Mouse (Mus musculus) skeletal muscle tissue, adult 2 months (tissue): ENCODE measurements around the gene Cacna1e.
A peak's percentile ranks its signal among the peaks of the same experiment; 100 is the strongest.

Source experiments
- DNase-seq: peaks from one replicate; pipeline ENCODE4 v3.0.0-alpha.2; 2012; ENCODE audit warnings: low read depth, low spot score

The Cacna1e gene

DNA sequence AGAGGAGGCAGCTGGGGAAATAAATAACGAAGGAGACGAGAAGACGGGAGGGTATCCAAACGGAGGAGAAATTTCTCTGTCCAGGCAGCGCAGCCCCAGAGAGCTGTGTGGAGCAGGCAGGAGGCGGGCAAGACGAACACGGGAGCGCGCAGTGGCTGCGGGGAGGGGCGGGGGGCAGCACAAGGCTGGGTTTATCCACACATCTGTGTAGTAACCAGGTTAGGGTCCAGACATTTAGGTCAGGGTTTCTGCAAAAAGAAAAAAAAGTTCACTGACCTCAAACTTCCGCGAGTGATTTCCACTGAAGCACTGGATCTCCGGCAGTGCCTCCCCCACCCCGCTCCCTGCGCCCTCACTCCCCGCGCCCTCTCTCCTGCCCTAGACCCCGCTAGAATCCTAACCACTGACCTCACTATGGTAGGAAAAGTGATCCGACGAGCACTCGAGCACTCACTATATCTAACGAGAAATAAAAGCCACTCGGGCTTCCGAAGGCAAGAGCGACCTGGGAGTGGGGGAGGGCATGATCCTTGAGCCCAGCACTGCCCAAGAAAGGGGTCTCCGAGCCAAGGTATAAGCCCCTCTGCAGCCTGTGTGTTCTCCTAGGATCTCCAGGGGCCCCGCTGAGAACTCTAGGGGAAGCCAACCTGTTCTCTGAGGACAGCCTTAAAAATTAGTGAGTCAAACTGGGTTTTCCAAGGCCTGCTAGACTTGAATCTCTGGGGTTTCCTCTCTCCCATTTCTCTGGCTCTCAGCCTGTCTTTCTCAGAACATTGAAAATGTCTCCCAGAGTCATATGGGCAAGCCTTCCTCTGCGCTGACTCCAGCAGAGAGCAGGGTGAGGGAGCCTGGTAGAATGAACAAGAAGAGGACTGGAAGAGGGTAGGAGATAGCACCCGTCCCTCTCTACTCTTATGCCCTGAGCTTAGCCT lies at the start of gene Cacna1e:
Cacna1e (minus strand) TSS at position 227 of the 932 bp plus-strand sequence.
- DNase-seq, result no peak

DNA sequence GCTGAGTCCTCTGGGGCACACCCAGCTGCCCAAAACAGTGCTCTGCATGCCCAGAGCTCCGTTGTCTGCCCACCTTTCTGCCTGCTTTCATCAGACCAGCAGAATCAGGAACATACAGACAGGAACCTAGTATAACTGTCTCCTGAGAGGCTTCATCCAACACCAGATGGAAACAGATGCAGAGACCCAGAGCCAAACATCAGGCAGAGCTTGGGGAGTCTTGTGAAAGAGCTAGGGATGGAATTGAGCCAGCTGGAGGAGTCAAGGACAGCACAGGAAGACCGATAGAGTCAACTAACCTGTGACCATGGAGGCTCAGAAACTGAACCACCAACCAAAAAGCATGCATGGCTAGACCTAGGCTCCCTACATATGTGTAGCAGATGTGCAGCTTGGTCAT lies 34.1 kb upstream of the Cacna1e start:
- DNase-seq, result peak; percentile 18

DNA sequence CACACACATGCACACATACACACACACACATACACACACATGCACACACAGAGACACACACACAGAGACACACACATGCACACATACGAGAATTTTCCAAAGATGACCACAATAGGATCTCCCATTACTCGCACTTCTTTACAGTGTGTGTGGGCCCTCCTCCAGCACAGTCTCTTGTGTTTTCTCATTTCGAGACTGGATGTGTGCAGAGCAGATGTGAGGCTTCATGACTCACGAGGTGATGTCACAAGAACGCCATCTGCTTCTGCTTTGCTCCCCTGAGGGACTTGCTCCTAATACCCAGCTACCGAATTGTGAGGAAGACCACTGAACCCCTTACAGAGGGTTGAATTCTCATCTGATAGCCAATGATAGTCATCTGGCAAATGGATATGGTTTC lies 33.1 kb upstream of the Cacna1e start:
- peak; percentile 7 for DNase-seq

DNA sequence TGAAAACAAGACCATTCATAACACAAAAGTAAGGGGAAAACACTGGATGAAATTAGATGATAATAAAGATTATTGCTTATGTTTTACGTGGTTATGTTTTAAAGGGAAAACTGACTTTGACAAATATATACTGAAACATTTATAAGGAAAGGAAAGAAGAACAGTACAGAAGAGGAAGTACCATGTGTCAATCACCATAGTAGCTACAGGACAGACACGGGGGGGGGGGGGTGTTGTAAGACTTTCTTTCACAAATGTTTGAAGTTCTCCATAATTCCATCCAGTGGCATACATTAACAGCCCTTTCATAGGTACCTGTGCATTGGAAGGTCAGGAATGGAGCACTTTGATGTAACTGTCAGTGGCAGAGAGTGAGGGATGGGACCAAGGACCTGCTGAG lies 25.3 kb upstream of the Cacna1e start:
- DNase-seq, result no peak

DNA sequence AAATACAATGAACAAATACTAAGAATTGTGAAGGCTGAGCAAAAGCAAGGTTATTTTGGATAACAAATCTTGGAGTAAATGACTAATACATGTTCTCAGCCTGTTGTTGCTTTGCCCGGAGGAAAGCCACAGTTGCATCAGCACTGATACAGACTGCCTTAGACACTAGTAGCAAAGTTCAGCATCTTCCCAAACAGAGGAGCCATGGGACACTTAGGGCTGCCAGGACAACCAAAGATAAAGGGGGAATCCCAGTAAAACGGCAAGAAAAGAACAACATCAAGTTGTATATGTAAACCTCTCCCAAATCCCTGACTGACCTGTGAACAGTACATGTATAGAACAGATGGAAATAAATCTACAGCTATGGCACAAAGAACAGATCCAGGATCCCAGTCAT lies 13.1 kb upstream of the Cacna1e start:
- no peak for DNase-seq

DNA sequence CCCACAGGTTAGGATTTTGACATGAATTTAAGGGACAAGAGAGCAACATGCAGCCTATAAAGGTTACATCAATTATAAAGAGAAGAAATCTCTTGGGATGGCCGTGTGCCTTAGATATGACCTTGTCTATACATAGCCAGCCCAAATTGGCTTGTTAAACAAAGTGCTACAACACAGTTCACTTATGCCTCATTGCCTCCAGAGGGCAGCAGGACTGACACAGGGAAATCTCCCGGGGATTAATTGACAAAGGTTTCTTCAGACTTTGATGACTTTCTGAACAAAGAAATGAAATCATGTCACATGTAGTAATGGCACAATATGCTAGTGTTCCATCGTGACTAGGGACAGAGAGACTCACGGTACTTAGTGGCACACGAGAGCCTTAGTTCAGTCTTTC lies 5.9 kb upstream of the Cacna1e start:
- no peak for DNase-seq

DNA sequence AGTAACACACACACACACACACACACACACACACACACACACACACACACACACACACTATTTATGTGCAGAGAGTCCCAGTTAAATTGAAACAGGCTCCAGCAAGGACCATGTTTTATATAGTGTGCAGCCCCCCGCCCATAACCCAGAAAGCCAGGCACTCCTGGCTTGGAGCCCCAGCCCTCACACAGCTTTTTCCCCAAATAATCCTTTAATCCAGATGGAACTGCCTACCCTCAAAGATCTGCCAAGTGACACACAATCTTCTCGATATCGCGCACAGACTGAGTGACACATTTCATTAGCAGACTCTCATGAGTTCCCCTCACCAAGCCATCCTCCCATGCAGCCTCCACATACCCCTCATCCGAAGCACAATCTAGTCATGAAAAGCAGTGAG lies 4.2 kb upstream of the Cacna1e start:
- no peak for DNase-seq

DNA sequence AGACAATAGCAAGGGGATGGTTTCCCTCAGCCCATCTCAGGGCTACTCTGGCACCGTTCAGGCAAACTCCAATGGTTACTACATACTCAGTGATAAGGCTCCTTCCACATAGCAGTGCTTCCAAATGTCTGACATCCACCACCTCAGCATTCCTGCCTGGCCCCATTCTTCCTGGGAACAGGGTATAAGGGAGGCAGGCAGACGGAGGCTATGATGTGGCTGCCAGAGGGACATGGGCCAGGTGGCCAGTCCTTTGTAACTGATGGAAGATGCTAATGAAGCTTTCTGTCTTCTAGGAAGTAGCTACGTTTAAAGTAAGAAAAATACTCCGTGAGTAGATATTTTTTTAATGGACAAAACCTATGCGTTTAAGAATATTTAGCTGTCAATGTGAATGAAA lies 3.7 kb upstream of the Cacna1e start:
- DNase-seq, result no peak

DNA sequence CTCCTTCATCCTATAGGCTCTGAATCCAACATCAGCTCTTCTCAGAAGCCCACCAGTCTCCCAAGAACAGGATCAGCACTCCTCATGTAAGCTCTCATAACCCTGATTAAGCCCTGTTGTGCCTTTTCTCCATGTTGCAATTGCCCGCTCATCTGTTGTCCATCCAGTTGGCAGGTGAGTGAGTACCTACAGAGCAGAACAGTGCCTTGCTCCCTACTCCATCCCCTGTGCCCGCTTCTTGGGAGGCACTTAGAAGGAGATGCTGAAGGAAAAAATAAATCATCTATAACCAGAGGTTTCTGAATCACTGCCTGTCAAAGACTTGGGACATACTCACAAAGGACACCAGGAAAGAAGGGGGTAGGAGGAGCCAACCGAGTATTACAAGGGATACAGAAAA lies 3.2 kb upstream of the Cacna1e start:
- no peak for DNase-seq

DNA sequence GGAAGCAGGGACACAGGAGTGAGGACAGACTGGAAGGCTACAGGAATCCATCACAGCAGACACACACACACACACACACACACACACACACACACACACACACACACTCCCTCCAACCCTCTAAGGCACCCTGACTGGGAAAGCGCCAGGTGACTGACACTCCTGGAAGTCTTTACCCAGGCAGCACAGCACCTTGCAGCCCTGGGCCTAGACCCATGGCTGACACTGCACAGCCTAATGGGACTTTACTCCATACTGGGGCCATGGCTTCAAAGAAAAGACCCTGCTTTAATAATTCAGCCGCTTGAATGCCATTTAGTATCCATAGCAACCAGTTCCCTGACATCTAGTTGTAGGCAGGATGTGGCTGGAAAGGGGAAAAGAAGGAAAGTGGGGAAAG lies 2.3 kb upstream of the Cacna1e start:
- DNase-seq, result no peak

DNA sequence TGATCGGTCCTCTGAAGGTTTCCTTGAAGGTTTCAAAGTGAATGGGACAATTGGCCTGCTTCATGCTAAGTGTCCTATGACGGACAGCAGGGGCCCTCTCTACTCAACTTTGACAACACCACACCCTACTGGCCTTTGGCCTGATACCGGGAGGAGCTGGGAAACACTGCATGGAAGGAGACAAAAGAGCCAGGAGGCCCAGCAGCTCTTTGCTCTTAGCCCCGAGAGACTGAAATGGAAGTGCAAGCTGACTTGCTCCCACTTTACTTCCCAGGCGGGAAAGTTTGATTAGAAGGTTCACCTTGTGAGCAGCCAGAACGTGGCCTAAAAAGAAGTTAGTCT lies 877 bp upstream of the Cacna1e start:
- DNase-seq, result no peak

DNA sequence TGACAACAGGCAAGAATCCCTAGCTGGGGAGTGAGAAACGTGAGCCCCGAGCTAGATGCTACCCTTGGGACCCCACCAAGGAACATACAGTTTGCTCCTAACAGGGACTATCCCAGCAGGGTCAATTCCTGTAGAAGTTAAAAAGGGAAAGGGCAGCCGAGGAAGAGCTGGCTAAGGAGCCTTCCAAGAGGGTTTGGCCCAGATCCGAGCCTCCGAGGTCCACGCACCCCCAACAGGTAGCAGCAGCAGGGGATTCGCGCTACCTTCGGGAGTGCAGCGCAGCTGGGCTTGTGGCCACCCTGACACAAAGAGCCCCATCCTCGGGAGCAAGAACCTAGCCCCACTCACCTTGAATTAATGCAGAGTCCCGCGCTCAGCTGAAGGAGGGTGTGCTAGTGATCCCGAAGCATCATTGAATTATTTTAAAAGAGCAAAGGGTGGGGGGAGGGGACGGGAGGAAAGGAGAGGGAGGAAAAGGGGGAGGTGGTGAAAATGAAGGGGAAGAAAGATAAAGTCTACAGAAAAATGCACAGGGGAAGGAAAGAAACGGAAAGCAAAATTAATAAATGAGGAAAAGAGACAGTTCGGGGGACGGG lies 607 bp downstream of the Cacna1e start:
- DNase-seq, result no peak

DNA sequence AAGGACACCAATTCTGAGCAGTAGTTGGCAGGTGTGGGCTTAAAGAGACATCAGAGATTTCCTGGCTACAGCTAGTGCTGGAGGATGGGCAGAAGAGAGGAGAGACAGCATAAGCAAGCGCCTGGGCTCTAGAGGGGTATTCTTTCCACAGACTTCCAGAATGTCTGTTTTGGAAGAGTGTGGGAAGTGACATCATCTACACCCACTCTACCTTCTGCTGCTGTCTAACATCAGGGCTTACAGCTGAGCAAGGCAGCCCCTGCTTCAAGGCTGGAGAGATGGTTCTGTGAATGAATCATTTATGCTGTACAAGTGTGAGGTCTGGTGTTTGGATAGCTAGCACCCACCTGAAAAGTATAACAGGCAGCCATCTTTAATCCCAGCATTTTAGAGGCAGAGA lies 18.3 kb downstream of the Cacna1e start:
- no peak for DNase-seq

DNA sequence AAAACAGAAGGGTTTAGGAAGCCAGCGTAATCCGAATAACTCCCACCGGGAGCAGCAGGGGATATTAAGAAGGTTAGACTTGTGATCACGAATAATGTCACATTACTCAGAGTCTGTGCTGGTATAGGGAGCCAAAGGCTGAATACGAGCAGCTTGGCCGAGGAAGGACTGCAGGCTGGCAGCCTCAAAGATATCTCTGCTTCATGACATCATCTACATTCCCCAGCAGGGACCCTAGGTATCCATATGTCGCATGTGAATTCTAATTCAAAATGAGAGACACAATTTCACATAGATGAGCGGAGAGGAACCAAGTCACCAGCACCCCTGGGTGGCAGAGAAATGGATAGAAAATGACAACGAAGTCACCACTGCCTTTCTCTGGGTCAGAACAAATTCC lies 22.9 kb downstream of the Cacna1e start:
- DNase-seq, result no peak

DNA sequence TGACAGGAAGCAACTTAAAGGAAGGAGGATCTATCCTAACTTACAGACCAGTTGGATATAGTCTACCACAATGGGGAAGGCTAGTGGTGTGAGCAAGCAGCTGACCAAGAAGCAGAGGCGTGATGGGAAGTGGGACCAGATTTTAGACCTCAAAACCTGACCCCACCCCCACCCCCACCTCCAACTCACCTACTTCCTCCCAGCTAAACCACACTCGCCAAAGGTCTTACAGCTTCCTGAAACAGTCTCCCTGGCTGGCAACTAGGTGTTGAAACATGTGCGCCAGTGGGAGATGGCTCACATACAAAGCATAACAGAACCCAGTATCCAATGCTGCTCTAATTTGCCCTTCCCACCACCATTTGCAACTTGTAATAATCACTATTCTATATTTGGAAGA lies 29.7 kb downstream of the Cacna1e start:
- no peak for DNase-seq

DNA sequence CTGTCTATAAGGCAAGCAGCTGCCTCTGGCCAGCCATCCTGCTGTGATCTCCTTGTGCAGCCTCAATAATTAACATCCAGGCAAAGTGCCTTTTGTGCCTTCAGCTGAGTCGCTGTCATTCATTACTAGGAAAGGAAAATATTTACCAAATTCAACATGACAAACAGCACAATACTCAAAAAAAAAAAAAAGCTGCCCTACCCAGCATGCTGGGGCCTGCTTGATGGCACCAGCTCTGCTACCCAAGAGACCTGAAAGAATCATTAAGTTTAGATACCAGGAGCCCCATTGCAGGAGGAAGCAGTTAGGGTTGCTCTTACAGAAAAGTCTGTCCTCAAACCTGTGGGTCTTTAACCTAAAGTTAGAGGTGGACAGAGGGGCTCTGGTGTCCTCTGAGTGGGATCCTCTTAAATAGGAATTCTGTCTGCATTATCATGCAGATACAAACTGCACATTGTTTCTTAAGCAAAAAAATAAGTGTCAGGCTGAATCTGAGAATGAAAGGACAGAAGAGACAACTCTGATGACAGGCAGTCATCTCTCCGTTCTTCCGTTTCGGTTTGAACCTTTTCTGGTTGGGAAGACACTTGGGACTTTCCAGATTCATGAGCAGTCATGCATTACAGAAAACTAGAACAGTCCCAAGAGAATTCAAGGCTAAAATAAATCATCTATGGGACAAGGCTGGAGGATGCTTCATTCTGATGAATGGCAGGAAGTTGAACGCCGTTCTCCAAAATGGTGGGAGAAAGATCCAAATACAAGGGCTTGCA lies 33.6 kb downstream of the Cacna1e start:
- DNase-seq, result no peak

DNA sequence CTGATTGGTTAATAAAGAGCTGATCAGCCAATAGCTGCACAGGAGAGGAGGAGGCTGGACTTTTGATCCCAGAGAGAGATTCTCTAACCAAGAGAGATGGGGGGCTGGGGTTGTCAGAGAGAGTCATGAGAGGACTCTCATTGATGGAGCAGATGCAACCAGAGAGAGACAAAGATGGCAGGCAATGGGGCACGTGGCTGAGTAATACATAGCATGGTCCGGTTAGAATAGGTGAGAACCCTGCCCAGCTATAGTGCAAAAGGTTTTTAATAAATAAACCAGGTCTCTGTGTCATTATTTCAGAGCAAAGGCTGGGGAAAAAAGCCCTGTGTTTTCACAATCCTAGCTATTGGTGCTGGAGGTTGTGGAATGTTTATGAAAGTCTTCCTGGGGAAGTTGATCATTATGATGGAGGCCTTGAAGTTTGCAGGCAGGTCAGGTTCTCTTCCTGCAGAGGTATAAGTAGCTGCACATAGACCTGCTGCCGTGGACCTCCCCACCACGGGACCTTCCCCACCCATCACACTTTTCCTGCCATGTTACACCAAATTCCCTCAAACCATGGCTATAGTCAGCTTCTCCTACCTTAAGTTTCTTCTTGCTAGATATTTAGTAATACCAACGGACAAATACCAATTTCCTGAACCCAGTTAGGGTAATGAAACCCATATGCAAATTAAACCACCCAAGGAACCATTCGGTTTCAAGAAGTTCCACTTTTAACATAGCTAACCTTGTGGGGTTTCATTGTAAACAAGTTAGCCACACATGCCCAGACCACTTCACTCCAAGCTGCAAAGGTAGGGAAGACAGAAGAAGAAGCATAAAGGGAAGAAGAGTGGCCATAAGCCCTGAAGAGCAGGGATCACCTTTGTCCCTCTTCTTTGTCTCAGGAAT lies 35.4 kb downstream of the Cacna1e start:
- peak; percentile 1 for DNase-seq

DNA sequence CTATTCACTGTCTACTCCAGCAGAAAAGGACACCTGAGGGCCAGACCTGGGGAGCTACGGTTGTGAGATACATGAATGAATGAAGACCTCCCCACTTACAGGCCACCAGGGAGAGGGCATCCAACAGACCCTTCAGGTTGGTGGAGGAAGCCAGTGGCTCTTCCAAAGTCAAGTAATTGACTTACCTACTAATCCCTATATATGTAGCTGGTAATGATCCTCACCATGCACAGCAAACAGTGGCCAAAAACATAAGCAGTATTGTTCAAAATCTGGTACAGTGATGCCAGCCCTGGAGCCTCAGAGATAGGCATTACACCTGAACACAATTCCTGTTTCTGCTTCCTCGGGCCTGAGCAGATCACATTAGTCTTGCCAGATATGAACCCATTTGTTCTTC lies 37.4 kb downstream of the Cacna1e start:
- DNase-seq, result no peak

DNA sequence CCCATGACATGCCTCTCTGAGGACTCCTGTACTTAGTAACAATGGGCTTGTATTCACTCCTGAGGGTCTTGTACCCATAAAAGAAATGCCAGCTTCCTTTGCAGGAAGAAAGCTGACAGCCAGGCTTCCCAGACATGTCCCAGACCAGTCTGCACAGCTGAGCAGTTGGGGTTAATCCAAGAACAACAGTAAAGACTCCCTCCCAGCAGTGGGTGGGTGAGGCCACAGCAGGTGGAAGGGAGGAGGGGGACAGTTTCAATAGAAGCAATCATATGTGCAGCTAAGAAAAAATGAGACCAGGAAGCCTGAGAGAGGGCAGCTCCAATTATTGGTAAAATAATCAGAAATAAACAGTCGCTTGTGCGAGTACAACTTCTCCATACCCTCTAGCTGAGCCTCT lies 40.9 kb downstream of the Cacna1e start:
- no peak for DNase-seq

DNA sequence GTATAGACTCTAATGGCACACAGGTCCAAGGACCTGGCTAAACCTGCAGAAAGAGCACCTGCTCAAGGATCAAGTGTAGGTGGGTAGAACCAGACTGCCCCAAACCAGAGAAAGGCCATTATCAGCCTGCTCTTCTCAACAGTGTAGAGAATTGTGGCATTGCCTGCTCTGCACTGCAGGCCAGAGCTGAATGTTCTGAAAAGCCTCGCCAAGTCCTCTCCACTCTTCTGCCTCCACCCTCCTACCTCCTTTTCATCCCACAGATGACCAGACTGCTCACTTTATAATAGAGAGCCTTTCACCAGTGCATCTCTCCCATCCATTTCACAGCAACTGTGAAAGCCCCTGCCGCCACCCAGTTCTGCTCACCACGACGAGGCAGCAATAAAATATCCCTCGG lies 42.0 kb downstream of the Cacna1e start:
- no peak for DNase-seq

DNA sequence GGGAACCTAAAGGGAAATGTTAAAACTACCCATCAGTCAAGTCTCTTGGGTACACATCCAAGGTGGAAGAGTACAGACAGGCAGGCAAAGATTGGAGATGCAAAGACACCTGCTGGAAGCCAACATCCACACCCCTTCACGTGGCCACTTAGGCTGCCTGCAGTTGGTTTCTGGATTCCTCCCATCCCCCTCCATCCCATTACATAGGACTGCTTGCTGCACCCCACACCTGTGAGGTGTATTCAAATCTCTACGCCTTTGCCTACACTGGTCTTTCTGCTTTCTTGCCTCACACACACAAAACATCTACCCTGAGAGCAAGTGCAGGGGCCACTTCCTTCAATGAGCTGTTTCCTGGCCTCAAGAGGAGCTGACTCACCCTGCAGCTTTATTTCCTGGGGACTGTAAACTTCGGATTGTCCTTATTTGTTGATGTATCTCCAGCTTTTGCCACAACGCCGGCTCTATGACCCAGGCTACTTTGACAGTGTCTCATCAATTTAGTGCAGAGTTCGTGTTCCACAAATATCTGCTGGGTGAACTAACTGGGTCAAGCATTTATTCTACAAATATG lies 43.2 kb downstream of the Cacna1e start:
- DNase-seq, result no peak
